Mouse (Mus musculus): ENCODE results near the gene Pik3r2.

DNA sequence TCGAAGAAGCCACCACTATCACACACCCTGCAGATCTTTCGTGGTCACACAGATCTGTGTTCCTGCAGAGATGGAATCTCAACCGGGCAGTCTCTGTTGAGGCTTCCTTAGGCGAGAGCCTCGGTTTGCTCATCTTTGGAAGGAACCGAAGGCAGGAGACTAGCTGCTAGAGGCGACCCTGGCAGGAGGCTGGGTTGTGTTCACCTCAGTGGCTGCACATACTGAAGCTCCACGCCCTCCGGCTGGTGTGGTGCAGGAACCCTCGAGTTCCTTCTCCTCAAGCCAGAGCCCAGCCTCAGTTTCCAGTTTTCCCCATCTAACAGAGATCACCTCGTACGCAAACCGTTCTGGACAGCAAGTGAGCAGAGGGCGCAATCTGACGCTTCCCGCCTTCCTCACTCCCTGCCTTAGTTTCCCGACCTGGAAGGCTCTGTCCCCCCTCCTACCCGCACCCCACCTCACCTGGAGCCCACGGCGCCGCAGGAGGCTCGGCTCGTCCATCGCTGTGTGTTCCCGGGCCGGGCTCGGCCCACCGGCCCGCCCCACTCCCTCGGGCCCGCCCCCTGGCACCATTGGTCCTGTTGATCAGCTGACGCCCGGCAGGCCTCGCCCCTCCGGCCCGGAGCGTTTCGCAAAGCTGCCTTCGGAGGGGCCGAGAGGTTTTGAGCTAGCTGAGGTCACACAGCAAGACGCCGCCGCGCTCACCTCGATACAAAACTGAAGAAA is 28.1 kb upstream of the Pik3r2 start, which contains the start of gene Mast3:
- TF ChIP-seq CTCF (IDR thresholded peaks at IDR 0.05; ENCODE audit: borderline replicate concordance, extremely low read depth, insufficient read depth, insufficient read length): no peak
- 0 out of 2 replicates have a peak, but pooled peaks have one; percentile 11 for TF ChIP-seq POLR2A (IDR thresholded peaks at IDR 0.05; ENCODE audit: borderline replicate concordance, extremely low read depth, insufficient read depth, insufficient read length, poor library complexity, severe bottlenecking)
